Mouse (Mus musculus) testis, adult 2 months (tissue): ENCODE data around the gene Cyb5b. TPM values are rescaled to one million over a fixed set of nuclear protein-coding genes. Genes with fewer than 3 reads are reported as not detected.
"Not testable (repeated sequence)": the region's sequence is repeated elsewhere in the genome, so short reads cannot be mapped to it uniquely, and the experiment has no call there.

Experiments
- H3K27ac ChIP-seq: fragments of 200-500 bp; 2 replicates; pipeline ENCODE4 v1.5.1; 2012; ENCODE audit warnings: low read depth, low read length; ENCODE audit not compliant: control insufficient read depth, insufficient read depth
- H3K27me3 ChIP-seq: fragments of 200-500 bp; 2 replicates; pipeline ENCODE4 v1.6.1; 2012; ENCODE audit warnings: mild to moderate bottlenecking, low read length, moderate library complexity; ENCODE audit not compliant: control insufficient read depth, insufficient read depth
- H3K36me3 ChIP-seq: fragments of 200-500 bp; 2 replicates; pipeline ENCODE4 v1.6.1; 2012; ENCODE audit warnings: mild to moderate bottlenecking, low read length; ENCODE audit not compliant: control insufficient read depth, insufficient read depth
- H3K4me1 ChIP-seq: fragments of 200-500 bp; 2 replicates; pipeline ENCODE4 v1.6.1; 2012; ENCODE audit warnings: low read length; ENCODE audit not compliant: control insufficient read depth, insufficient read depth
- H3K4me3 ChIP-seq: fragments of 200-500 bp; 2 replicates; pipeline ENCODE4 v1.5.1; 2012; ENCODE audit warnings: low read depth, mild to moderate bottlenecking, low read length, moderate library complexity, mixed read lengths; ENCODE audit not compliant: control insufficient read depth
- CTCF ChIP-seq: fragments of 200-500 bp; IDR thresholded peaks from 2 replicates; pipeline ENCODE4 v1.5.1; 2012; ENCODE audit warnings: low read depth, mild to moderate bottlenecking, inconsistent platforms, low read length, moderate library complexity; ENCODE audit not compliant: control insufficient read depth, insufficient read depth, insufficient replicate concordance
- POLR2A ChIP-seq: fragments of 200-500 bp; IDR thresholded peaks from 2 replicates; pipeline ENCODE4 v1.6.1; 2012; ENCODE audit warnings: low read depth, mild to moderate bottlenecking, inconsistent platforms, low read length, moderate library complexity; ENCODE audit not compliant: control insufficient read depth
- polyA plus RNA-seq: library from polyadenylated mRNA; depleted of rRNA; stranded (reverse); fragments of >200 nt; gene quantifications from 2 replicates; pipeline ENCODE4 v1.2.3, GENCODE M21; 2012; rRNA removed

Gene Cyb5b
- 31.2 and 31.4 TPM in 2 replicates for polyA plus RNA-seq

GRCm38 (mm10) chr8:107150404-107151157 is at the start of gene Cyb5b:
Gene Cyb5b (plus strand): TSS chr8:107150640.
- H3K36me3 ChIP-seq, result peaks cover 1% of the 10 kb centered on the region; the same call in 1 of the 2 replicates
- H3K4me1 ChIP-seq, result peaks cover 3% of the 10 kb centered on the region; the same call in 1 of the 2 replicates
- H3K27me3 ChIP-seq, result no peaks in the 10 kb centered on the region
- no peak for TF ChIP-seq CTCF
- peak; percentile 79 for TF ChIP-seq POLR2A
- peak within 1 kb of the TSS; percentile 93 for H3K27ac ChIP-seq
- peak within 1 kb of the TSS; percentile 94 for H3K4me3 ChIP-seq

GRCm38 (mm10) chr8:107104547-107104946 is 45.9 kb upstream of the Cyb5b start:
- peak; percentile 65; the same call in 1 of the 2 replicates for TF ChIP-seq CTCF
- no peak for TF ChIP-seq POLR2A
- H3K27ac ChIP-seq, result no peak overlapping the region
- no peak overlapping the region for H3K4me3 ChIP-seq
- H3K4me1 ChIP-seq, result peaks cover 3% of the 10 kb centered on the region
- no peaks in the 10 kb centered on the region for H3K27me3 ChIP-seq
- no peaks in the 10 kb centered on the region for H3K36me3 ChIP-seq

GRCm38 (mm10) chr8:107108089-107108488 is 42.4 kb upstream of the Cyb5b start:
- not testable (repeated sequence) for H3K36me3 ChIP-seq, H3K27me3 ChIP-seq, H3K4me1 ChIP-seq, H3K27ac ChIP-seq
- peak overlapping the region; percentile 11; the same call in 1 of the 2 replicates for H3K4me3 ChIP-seq

GRCm38 (mm10) chr8:107108978-107109720 is 41.3 kb upstream of the Cyb5b start:
- Histone ChIP-seq H3K36me3 (no peaks in the 10 kb centered on the region), H3K4me3 (peak overlapping the region; percentile 21), H3K4me1 (peaks cover 9% of the 10 kb centered on the region), H3K27ac (no peak overlapping the region), H3K27me3 (no peaks in the 10 kb centered on the region)
- no peak for TF ChIP-seq CTCF
- no peak for TF ChIP-seq POLR2A

GRCm38 (mm10) chr8:107109816-107110435 is 40.5 kb upstream of the Cyb5b start:
- H3K27ac ChIP-seq, result no peak overlapping the region

GRCm38 (mm10) chr8:107110629-107111330 is 39.7 kb upstream of the Cyb5b start:
- TF ChIP-seq POLR2A (no peak), CTCF (no peak)
- no peak overlapping the region for H3K4me3 ChIP-seq
- no peaks in the 10 kb centered on the region for H3K36me3 ChIP-seq
- peaks cover 17% of the 10 kb centered on the region for H3K4me1 ChIP-seq
- H3K27ac ChIP-seq, result no peak overlapping the region
- H3K27me3 ChIP-seq, result no peaks in the 10 kb centered on the region

More at GRCm38 (mm10) chr8:107109816-107110435, 40.5 kb upstream of the Cyb5b start:
- H3K4me3 ChIP-seq, result no peak overlapping the region
- no peaks in the 10 kb centered on the region for H3K27me3 ChIP-seq
- H3K36me3 ChIP-seq, result no peaks in the 10 kb centered on the region
- H3K4me1 ChIP-seq, result peaks cover 15% of the 10 kb centered on the region
- TF ChIP-seq POLR2A (no peak), CTCF (no peak)
